Mouse (Mus musculus) liver, adult 2 months (tissue): Measurements from ENCODE around the gene Ubap2.

Experiments
- CTCF ChIP-seq: fragments of 200-500 bp; IDR thresholded peaks from 2 replicates; pipeline ENCODE4 v1.5.1; 2011; ENCODE audit warnings: low read depth, low read length, control low read depth
- POLR2A ChIP-seq: fragments of 200-500 bp; IDR thresholded peaks from 2 replicates; pipeline ENCODE4 v1.6.1; 2011; ENCODE audit warnings: low read length, control low read depth; ENCODE audit not compliant: insufficient read depth; ENCODE audit errors: extremely low read depth

GRCm38 (mm10) chr4:41153146-41153545 lies 121.8 kb downstream of the Ubap2 start:
- TF ChIP-seq CTCF: no peak
- no peak for TF ChIP-seq POLR2A
